22 mouse cellular contexts compared by ENCODE assay signal in genomic region chr1:75826202-75826601, GRCm38 (mm10).
DNase-seq lines count a peak whose midpoint lies in the region; ATAC-seq and TF ChIP-seq lines count a peak whose summit lies in the region.
"Had no signal": no experiment of that assay in that cellular context is flagged by ENCODE, and none has a peak within 500 bp of the region (broad histone marks: within the 10 kb centered on the region; RNA-seq: fewer than 3 reads in every experiment).

No protein-coding gene starts in this region.

- ATAC-seq in frontal cortex, adult (ENCODE audit: low TSS enrichment), result peak; percentile 34; the same call in 1 of the 2 replicates
- no peak for ATAC-seq in embryonic facial prominence, embryonic 13.5 days (ENCODE audit: insufficient number of reproducible peaks, insufficient read depth, low FRiP score, low TSS enrichment, low read depth)
- ATAC-seq: activated CD4-positive, CD25-positive, alpha-beta regulatory T cell, adult 4 months; hindbrain, postnatal 0 days; intestine, postnatal 0 days had no signal

- peaks cover 21% of the 10 kb centered on the region for H3K4me1 ChIP-seq in embryonic facial prominence, embryonic 13.5 days
- H3K4me1 ChIP-seq in thymus, adult 2 months (replicated peaks; ENCODE audit: control insufficient read depth, insufficient read depth, low read length), result no peaks in the 10 kb centered on the region
- H3K4me1 ChIP-seq: hindbrain, embryonic 10.5 days; liver, embryonic 15.5 days; midbrain, embryonic 12.5 days had no signal

- peak; percentile 13 to 15 for DNase-seq in cerebellum, adult 18-20 months
- DNase-seq in cerebellum, adult 8-10 months, result no peak
- no peak for DNase-seq in frontal cortex, postnatal 14 days (ENCODE audit: low spot score in 2 of 2)
- DNase-seq in brain, embryonic 14.5 days (ENCODE audit: low read depth), result peak; percentile 72
- DNase-seq in gastrocnemius, postnatal 10 days, result no peak
- no peak for DNase-seq in thymus, adult 2 months
- DNase-seq: adrenal gland, postnatal 14 days; gastrocnemius, postnatal 14 days; right cerebral cortex, postnatal 4 days; thymus, postnatal 14 days had no signal

- WGBS in embryonic facial prominence, embryonic 13.5 days, result 35% methylated on average over 5 of the region's 5 CpGs
- 71% methylated on average over 5 of the region's 5 CpGs for WGBS in thymus, adult 2 months

- no peaks in the 10 kb centered on the region for H3K27me3 ChIP-seq in embryonic facial prominence, embryonic 13.5 days
- no peaks in the 10 kb centered on the region for H3K27me3 ChIP-seq in thymus, adult 2 months (ENCODE audit: control insufficient read depth, insufficient read depth, low read length)
- H3K27me3 ChIP-seq: limb, embryonic 15.5 days; liver, embryonic 15.5 days had no signal

- H3K4me3 ChIP-seq in embryonic facial prominence, embryonic 13.5 days, result no peak overlapping the region
- H3K4me3 ChIP-seq in thymus, adult 2 months (ENCODE audit: control insufficient read depth, insufficient read depth, low read length), result no peak overlapping the region
- H3K4me3 ChIP-seq: hindbrain, embryonic 10.5 days; limb, embryonic 15.5 days; liver, embryonic 15.5 days; midbrain, embryonic 12.5 days; myocyte had no signal

- no peaks in the 10 kb centered on the region for H3K36me3 ChIP-seq in embryonic facial prominence, embryonic 13.5 days
- H3K36me3 ChIP-seq in thymus, adult 2 months (ENCODE audit: control insufficient read depth, insufficient read depth, low read length), result no peaks in the 10 kb centered on the region
- H3K36me3 ChIP-seq: G1E; hindbrain, embryonic 10.5 days; limb, embryonic 15.5 days; liver, embryonic 15.5 days; midbrain, embryonic 12.5 days had no signal

- no peak for TF ChIP-seq POLR2A in brain, embryonic 14.5 days (IDR thresholded peaks at IDR 0.05; ENCODE audit: borderline replicate concordance, extremely low read depth, insufficient read depth, insufficient read length, poor library complexity, severe bottlenecking)
- TF ChIP-seq POLR2A in thymus, adult 2 months (IDR thresholded peaks at IDR 0.05; ENCODE audit: control insufficient read depth, extremely low read depth, insufficient read depth, low read length, poor library complexity), result no peak

- H3K27ac ChIP-seq in embryonic facial prominence, embryonic 13.5 days, result peak overlapping the region; percentile 34
- H3K27ac ChIP-seq in thymus, adult 2 months (ENCODE audit: control insufficient read depth, insufficient read depth, low read length), result no peak overlapping the region
- H3K27ac ChIP-seq: hindbrain, embryonic 10.5 days; hindbrain, postnatal 0 days; kidney, postnatal 0 days; limb, embryonic 15.5 days; liver, embryonic 15.5 days; midbrain, embryonic 12.5 days had no signal

- TF ChIP-seq CTCF in brain, embryonic 14.5 days (IDR thresholded peaks at IDR 0.05; ENCODE audit: borderline replicate concordance, extremely low read depth, insufficient read depth, insufficient read length), result no peak
- TF ChIP-seq CTCF in thymus, adult 2 months (IDR thresholded peaks at IDR 0.05; ENCODE audit: borderline replicate concordance, control insufficient read depth, extremely low read depth, insufficient read depth, low read length, poor library complexity), result no peak

- no peak overlapping the region for H3K4me2 ChIP-seq in embryonic facial prominence, embryonic 13.5 days
- H3K4me2 ChIP-seq: limb, embryonic 15.5 days; liver, embryonic 15.5 days; midbrain, embryonic 12.5 days had no signal

- no peaks in the 10 kb centered on the region for H3K9me3 ChIP-seq in embryonic facial prominence, embryonic 13.5 days
- H3K9me3 ChIP-seq: hindbrain, embryonic 10.5 days; limb, embryonic 15.5 days; liver, embryonic 15.5 days; midbrain, embryonic 12.5 days had no signal

- H3K9ac ChIP-seq in embryonic facial prominence, embryonic 13.5 days, result no peak overlapping the region
- H3K9ac ChIP-seq: limb, embryonic 15.5 days; liver, embryonic 15.5 days; midbrain, embryonic 12.5 days had no signal

Comparison
In these comparisons a context has a peak if more than half of its experiments do, and no peak if none do; other contexts are left out.
1. DNase-seq: peak in cerebellum, adult 18-20 months (2 of 2) and brain, embryonic 14.5 days (single experiment); none in cerebellum, adult 8-10 months (single experiment), frontal cortex, postnatal 14 days (0 of 2), gastrocnemius, postnatal 10 days (single experiment) and thymus, adult 2 months (single experiment).